Mouse (Mus musculus): ENCODE measurements around the gene Rgs7. TPM values are rescaled to one million over a fixed set of nuclear protein-coding genes. Genes with fewer than 3 reads are reported as not detected.
A peak's percentile ranks its signal among the peaks of the same experiment; 100 is the strongest.

Gene Rgs7
- total RNA-seq, 2 experiments from 2014 or later: 74.6 to 76.5 TPM

DNA sequence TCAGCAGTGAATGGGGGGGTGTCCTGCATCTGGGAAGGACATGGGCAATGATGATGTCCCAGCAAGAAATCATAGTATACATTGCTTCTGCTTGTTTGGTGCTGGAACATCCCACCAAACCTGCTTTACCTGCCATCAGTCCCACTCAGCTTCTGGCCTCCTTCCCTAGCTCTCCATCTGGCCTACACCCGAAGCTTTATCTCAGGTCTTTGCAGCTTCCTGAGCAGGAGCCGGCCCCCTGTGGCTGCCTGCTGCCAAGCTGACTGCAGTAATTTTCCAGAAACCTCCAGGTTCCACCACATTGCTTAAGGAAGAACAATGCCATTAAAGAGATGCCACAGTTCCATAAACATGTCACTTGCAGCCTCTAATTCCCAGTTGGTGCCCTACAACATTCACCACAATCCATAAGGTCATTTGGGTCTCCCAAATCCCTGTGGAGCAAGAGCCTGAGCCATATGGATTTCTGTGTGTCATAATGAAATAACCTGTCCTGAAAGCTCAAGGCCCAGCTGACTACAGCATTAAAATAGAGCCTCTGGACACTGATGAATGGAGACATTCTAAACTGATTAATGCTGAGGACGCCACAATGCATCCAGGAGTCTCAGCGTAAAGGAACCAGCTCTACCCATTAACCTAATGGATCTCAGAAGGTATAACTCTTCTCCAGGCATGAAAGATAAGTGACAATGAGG, 60.8 kb downstream of the Rgs7 start:
- no peak for DNase-seq

DNA sequence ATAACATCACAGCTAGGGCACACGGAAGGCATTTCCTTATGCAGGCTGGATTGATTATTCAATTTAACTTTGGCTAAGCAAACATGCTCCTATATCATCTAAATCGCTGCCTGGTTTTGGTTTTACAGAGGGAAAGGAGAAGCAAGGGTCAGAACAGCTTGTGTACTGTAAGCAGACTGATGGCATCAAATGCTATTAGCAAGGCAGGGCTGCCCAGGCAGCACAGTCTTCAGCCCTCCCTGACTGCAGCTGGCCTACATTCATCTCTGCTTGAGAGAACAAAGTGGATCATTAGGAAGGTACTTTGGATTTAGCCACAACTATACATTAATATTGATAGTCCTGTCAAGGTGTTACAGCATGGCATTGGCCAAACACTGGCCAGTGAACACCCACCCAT, 65.2 kb downstream of the Rgs7 start:
- no peak for DNase-seq

DNA sequence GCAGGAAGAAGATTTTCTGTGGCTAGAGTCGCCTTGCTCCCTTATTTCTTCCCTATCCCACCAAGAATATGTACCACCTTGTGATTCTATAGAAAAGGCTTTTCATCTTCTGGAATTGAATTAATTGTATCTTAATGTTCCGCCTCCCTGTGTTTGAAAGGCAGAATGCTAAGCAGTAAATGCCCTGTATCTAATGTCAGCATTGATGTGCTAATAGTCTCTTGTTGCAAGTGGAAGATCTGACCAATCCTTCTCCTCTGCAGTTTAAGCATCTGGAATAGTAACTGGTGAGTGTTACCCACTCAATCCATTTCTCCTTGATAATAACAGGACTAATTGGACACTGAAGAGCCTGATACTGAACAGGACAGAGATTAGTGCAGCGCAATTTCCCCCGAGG, 65.9 kb downstream of the Rgs7 start:
- no peak for DNase-seq

DNA sequence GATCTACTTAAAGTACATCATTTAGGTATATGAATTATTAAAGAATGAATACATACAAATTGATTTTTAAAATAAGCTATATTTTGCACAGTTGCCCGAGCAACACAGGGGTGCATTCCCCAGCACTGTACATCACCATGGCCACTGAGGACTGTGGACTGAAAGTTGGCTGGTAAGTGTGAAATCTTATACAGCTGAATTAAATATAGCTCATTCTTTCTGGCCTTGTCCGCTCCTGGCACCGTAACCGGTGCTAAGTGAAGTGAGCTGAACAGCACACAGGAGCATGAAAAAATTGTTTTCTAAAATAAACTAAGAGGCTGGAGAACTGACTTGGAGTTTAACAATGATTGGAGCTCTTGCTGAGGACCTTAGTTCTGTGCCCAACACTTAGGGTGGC, 71.4 kb downstream of the Rgs7 start:
- DNase-seq: no peak

DNA sequence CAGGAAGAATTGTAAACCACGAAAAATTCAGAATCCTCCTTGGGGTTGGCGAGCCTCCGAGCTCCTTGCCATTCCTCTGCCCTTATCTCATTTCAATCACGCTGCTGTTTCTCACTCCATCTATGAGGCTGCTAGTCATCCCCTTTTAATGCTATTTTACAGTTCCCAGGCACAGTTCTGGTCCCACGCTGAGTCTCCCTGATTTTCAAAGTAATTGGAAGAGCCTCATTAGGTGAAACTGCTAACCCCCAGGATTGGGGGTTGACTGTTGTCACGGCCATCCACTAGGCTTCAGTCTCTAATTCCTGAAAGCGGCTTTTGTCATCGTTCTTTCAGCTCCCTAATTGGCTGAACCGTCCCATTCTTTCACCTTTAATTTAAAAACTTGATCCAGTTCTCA, 76.6 kb downstream of the Rgs7 start:
- DNase-seq: no peak

DNA sequence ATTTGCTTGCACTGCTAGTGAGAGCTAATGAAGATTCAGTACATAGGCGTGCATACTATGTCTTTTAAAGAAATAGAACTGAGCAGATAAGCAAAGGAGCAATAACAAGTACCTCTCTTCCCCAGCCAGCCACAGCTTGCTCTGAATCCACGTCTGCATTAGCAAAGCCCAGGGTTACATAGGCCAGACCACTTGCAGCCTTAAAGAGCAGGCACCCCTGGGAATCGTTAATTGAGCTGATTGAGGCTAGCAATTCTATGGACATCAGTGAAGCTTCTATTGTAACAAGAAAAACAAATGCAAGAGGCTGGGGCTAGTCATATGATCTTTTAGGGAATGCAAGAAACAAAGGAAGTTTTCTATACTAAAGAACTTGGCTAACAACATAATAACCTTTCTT, 81.9 kb downstream of the Rgs7 start:
- DNase-seq: no peak

DNA sequence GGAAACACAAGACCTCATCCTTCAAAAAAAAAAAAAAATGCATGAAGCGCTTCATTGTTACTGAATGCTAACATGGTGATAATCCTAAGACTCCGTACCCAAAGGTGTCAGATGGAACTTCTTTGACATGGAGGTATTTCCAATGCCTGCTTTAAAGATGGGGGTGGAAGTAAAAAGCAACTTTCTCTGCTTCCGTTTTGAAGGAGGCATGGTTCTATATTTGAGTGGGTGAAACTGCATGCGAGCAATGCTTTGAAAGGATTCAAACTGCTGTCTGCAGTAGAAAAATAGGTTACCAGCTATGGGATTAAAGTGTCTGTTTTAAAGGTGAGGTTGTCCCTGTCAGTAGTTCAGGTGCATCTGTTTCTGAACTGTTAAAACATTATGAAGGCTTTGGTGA, 100.4 kb downstream of the Rgs7 start:
- DNase-seq: no peak

DNA sequence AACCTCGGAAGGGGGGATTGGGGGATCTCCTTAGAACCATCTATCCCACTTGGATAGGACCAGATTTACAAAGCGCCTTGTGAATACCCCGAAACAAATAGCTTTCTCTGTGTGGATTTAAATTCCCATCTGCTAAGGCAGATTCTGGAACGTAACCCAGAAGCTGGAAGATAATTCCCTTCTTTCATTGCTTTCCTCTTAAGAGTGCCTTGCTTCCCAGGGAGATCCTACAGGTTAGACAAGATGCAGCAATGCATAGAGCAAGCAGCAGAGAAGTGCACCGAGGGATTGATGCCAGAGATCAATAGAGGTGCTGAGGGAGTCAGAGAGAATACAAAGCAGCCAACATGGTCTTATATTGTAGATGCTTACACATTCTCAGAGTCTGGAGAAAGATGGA, 103.0 kb downstream of the Rgs7 start:
- DNase-seq: no peak

DNA sequence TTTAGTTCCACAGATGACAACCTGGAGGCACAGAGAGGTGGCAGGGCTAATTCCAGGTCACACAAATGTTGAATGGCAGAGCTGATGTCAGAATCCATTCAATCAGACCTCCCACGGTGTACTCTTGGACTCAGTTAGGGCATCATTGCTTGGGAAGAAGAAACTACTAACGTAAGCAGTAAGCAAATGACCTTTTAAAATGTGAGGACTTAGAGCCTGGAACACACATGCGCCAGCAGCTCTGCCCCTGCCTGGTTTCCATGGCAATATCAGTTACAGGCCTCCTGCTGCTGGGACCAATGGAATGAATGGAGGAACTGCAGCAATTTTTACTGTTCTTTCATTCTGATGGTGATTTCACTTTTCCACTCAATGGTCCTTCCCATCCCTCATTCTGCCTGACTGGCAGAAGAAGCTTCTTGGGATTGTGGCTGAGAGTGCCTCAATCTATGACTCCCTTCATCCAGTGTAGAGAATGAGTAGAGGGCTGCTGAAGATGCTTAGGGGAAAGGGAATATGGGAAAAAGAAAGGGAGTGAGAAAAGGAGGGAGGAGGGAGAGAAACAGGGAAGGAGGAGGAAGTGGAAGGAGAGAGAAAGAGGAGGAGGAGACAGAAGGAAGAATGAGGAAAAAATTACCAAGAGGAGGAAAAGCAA, 106.6 kb downstream of the Rgs7 start:
- DNase-seq: peak; percentile 17 to 31

DNA sequence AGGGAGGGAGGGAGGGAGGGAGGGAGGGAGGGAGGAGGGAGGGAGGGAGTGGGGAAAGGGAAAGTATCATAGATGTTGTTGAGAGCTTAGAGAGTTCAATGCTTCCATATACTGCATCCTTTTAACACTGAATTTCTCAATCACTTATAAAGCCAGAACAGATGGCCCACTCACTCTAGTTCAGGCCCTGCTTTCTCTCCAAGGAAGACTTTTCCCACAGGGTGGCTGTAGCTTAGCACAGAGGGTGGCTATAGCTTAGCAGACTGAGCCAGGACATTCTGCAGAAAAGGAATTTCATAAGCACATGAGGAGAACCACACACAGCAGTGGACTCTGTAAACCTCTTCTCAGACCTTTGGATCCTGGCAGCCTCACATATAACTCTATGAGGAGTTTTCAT, 119.7 kb downstream of the Rgs7 start:
- no peak for DNase-seq

DNA sequence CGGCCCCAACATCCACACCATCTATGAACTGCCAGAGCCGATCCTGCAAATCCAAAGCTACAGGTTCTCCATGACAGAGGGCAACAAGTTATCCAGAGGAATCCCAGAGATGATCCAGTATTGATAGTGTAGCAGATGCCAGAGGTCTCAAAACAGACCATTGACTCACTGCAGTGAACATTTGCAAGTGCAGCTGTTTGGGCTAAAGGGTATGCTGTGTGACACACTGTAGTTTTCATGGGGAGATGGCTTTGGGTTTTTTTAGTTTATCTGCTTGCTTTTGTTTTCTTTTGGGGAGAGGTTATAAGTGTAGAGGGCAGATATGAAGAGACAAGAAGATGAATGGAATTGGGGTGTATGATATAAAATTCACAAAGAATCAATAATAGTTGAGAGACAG, 124.2 kb downstream of the Rgs7 start:
- no peak for DNase-seq

DNA sequence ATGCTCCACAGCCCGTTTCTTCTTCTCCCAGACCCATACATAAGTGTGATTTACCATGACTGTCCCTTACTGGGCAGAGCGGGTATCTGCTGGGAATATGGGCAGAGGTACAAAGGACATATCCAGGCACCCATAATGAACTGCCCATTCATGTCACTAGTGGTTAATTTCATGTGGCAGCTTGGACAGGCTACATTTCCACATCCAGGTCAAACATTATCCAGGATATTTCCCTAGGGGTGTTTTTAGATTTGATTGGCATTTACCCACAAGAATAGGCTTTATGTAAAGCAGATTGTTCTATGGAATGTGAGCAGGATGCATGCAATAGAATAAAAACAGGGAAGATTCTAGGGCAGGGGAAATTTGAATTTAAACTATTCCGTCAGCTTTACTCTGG, 128.7 kb downstream of the Rgs7 start:
- DNase-seq: no peak

DNA sequence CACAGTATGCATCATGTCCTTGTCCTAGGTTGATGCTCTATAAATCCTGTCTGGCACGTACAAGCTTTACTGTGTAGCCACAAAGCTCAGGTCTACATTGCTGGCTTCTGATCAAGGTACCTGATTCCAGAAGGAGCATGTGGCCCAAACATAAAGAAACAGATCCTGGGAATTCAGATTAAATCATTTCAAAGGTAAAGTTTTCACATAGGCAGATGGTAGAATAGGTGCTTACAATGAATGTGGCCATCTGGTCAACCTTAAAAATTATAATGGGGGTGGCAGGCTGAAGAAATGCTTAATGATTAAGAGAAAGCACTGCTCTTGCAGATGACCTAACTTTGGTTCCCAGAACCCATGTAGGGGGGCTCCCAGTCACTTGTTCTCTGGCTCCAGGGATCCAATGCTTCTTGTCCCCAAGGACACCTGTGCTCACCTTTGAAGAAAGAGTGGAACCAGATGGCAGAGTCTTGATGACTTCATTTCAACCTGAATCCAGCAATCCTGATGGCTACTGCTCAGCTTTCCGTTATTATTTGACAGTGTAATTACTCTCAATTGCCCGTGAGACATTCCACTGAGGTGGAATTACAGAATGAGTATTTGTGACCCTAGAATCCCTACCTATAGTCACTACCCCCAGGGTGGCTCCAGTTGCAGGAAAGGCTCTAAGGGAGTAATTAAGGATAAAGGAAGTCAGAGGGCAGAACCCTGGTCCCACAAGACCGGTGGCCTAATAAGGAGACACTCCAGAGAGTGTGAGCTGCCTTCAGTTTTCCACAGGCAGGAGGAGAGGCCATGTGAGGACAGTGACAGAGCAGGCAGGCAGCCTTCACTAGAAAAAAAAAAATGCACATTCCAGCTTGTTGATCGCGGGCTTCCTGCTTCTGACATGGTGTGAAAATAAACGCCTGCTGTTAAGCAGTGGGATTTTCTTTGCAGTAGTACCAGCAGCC, 132.6 kb downstream of the Rgs7 start:
- DNase-seq: no peak

DNA sequence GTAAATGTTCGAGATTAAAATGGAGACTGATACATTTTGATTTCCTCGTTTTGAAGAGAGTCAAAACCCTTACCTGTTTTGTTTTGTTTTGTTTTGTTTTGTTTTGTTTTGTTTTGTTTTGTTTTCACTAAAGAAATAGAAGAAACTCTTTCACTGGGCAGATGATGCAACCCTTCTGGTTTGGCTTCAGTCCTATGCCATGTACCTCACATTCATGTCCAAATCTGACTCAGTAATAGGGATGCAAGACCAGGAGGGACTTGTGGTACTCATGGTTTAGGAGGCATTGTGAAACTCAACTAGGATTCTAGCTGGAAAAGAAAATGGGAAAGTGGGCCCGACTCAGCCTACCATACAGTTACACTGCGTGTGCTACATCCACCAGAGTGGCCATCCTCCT, 139.4 kb downstream of the Rgs7 start:
- DNase-seq: no peak

DNA sequence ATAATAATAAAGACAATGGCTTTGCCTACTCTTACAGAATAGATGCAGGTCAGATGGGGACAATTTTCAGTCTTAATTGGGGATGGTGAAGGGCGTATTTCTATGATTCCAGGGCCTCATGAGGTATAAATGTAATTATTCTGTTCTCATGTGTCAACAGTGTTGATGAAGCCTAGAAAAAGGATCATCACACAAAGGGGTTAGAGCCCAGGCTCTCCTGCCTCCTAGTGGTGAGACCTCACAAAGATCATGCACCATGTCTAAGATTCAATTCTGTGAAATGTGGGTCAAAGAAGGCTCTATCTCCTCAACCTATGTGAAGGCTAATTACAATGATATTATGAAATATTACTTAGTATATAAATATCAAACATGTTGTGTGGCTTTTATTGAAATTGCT, 146.1 kb downstream of the Rgs7 start:
- no peak for DNase-seq

DNA sequence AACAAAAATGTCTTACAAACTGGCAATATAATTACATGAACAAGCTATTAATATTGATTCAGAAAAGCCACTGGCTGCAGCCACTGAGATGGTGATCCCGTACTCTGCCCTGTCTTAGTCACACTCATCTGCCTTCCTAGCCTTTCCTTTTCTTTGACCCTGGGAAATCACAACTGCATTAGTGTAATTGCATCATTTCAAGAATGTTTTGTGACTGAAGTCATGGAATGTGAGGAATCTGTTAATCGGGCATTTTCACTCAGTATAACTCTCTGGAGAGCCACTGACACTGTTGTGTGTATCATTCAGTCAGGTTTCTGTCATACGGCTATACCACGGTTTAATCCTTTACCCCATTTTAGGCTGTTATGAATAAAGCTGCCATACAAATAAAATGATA, 156.1 kb downstream of the Rgs7 start:
- no peak for DNase-seq

DNA sequence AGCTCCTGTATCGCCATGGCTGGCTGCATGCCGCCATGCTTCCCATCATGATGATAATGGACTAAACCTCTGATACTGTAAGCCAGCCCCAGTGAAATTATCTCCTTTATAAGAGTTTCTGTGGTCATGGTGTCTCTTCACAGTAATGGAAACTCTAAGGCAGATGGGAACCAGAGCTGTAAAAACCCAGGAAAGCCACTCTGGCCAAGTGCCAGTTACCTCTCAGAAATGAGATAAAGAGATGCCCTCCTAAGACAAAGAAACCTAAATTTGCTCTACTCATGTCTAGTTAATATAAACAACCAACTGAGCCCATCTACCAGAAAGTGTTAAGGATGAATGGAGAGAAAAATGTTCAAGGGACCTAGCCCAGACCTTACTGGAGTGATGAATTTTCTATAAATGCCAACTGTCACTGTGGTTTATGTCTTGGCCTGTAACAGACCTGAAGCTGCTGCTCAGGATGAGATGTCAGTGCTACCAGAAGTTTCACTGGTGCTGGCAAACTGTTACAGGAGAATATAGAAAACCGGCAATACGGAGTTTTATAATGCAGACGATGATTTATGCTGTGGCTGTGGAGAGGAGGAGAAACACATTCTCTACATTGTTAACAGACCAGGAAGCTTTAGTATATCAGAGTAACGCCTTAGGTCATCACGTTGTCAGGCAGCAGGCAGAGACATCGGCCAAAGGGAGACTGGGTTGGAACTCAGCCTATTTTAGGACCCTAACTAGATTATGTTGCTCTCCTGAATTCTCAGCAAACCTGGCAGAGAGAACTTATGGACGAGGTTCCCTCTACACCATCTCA, 159.1 kb downstream of the Rgs7 start:
- no peak for DNase-seq

DNA sequence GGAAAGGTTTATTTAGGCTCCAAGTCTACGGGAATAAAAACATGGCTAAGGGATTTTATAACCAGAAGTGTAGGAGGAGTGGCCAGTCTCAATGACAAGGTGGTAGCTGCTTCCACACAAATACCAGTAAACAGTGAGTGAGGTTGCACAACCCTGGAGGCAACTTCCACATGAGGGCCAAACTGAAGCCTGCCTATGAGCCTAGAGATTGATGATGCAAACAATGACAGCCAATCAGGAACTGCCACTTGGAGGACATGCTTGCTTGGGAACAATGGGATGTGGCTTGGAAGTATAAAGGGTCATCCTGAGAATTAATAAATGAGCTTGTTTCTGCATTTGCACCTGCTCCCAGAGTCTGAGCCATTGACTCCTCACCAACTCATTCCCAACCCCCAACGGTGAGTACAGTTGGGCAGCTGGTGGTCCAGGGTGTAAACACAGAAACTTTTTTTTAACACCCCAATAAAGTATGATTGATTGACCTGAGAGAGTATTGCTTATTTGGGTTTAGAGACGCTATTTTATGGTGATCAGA, 162.3 kb downstream of the Rgs7 start:
- DNase-seq: no peak

DNA sequence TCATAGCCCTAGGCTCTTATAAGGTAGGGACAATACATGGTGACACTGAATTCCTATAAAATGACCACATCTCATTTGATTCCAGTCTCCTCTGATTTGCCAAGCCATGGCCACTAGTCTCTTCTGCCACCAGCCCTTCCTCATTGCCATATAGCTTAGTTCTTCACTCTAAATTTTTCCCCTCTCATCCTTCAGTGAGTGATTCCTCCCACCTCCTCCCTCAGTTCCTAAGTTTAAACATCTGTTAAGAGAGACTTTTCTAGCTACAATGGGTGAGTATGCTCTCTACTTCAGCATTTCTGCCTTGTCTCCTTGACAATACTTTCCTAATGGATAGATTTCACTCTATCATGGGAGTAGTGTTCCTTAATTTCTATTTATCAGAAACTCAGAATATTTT, 169.5 kb downstream of the Rgs7 start:
- DNase-seq: no peak

DNA sequence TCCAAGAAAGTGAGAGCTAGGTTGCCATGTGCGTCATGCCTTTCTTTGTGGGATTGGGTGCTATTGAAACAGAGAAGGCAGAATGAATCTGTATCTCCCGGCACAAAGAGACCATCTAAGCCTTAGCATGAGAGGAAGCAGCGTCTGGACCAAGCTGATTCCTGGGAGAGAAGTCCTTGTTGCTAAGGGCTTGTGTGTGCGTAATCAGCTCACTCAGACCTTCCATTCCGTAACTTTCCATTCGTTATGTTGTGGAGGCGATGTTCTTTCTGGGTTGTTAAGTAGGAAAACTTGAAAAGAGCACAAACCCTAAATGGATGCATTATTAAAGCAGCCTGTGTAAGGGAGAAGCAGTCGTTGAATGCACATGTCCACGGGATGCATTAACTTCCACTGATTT, 173.1 kb downstream of the Rgs7 start:
- no peak for DNase-seq

DNA sequence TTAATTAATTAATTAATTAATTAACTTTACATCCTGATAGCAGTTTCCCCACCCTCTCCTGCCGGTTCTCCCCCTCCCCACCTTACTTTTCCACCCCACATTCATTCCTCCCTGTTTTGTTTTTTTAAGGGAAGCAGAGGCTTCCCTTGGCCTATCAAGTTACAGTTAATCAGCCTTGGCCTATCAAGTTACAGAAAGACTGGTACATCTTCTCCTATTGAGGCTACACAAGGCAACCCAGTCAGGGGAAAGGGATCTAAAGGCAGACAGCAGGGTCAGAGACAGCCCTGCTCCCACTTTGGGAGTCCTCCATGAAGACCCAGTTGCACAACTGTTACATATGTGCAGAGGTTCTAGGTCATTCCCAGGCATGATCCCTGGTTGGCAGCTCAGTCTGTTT, 175.0 kb downstream of the Rgs7 start:
- no peak for DNase-seq

DNA sequence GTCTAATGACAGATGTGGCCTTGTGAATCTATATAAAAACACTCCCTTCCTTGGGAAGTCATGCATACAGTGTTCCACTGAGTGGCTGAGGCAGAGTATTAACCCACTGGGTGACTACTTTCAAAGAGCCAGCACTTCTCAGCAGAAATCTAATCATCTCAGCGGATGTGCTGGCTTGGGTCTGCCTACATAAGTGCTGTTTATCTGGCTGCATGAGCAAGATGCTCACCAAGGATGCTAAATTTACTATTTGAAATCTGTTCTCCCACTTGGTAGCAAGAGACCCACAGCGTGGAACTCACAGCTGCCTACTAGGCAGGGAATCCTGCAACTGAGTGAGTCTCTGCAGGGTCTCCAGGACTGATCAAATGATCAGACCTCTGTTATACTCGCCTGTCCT, 184.7 kb downstream of the Rgs7 start:
- peak; percentile 14 to 18 for DNase-seq

All from layer of hippocampus, postnatal 36 days (tissue).